Mouse (Mus musculus) left cerebral cortex, postnatal 10 days (tissue): Measurements from ENCODE around the gene Trpv2. TPM values are rescaled to one million over a fixed set of nuclear protein-coding genes. Genes with fewer than 3 reads are reported as not detected.

Experiments
- DNase-seq, 2 experiments: peaks; one replicate each; pipeline ENCODE4 v3.0.0; 2021 to 2022; ENCODE audit warnings: low spot score in 2 of 2, mixed read lengths in 1 of 2; ENCODE audit errors: extremely low spot score in 1 of 2
- intact Hi-C: fragments of 180-260 bp; cut with DNase I; formaldehyde crosslinking; loops from one replicate; pipeline ENCODE4 v1.15.1; 2025
- total RNA-seq, 2 experiments: library from RNA; stranded (reverse); gene quantifications; 2 replicates each; pipeline ENCODE4 v1.2.3; 2021

The Trpv2 gene
- total RNA-seq, 2 experiments from 2014 or later, result 27.8 to 30.0 TPM

- intact Hi-C loops, result no loop called here
- DNase-seq, result no peak
These were observed 19.3 kb upstream of the Trpv2 start for GRCm38 (mm10) chr11:62554934-62555517.

GRCm38 (mm10) chr11:62555896-62556412 is 18.3 kb upstream of the Trpv2 start:
- DNase-seq, result no peak
- intact Hi-C loops, result no loop called here

- DNase-seq, result no peak
- intact Hi-C loops, result no loop called here
These were observed 17.1 kb upstream of the Trpv2 start for GRCm38 (mm10) chr11:62557205-62557604.

- intact Hi-C loops, result no loop called here
- DNase-seq, result no peak
These were observed 16.1 kb upstream of the Trpv2 start for GRCm38 (mm10) chr11:62558152-62558551.

GRCm38 (mm10) chr11:62558961-62559646 is 15.2 kb upstream of the Trpv2 start:
- intact Hi-C loops, result no loop called here
- DNase-seq, result peak in 1 of 2 experiments; percentile 52

- intact Hi-C loops, result no loop called here
- DNase-seq, result peak in 1 of 2 experiments; percentile 46
These were observed 13.7 kb upstream of the Trpv2 start for GRCm38 (mm10) chr11:62560463-62561016.

GRCm38 (mm10) chr11:62563590-62563989 is 10.7 kb upstream of the Trpv2 start:
- DNase-seq, result no peak
- intact Hi-C loops, result no loop called here

- no peak for DNase-seq
- intact Hi-C loops, result no loop called here
These were observed 8.5 kb upstream of the Trpv2 start for GRCm38 (mm10) chr11:62565747-62566146.

- DNase-seq, result no peak
- intact Hi-C loops, result no loop called here
These were observed 8.1 kb upstream of the Trpv2 start for GRCm38 (mm10) chr11:62566211-62566610.

- intact Hi-C loops, result no loop called here
- DNase-seq, result no peak
These were observed 6.0 kb upstream of the Trpv2 start for GRCm38 (mm10) chr11:62568300-62568699.

GRCm38 (mm10) chr11:62574703-62575085 is 408 bp downstream of the Trpv2 start:
- no peak for DNase-seq
- intact Hi-C loops, result no loop called here

GRCm38 (mm10) chr11:62575297-62575658 is 992 bp downstream of the Trpv2 start:
- intact Hi-C loops, result no loop called here
- peak; percentile 87 to 88 for DNase-seq

GRCm38 (mm10) chr11:62575659-62576438 is 1.6 kb downstream of the Trpv2 start:
- DNase-seq, result peak; percentile 47 to 77
- intact Hi-C loops, result no loop called here

GRCm38 (mm10) chr11:62576530-62577152 is 2.4 kb downstream of the Trpv2 start:
- peak in 1 of 2 experiments; percentile 40 for DNase-seq
- intact Hi-C loops, result no loop called here

- no peak for DNase-seq
- intact Hi-C loops, result no loop called here
These were observed 8.7 kb downstream of the Trpv2 start for GRCm38 (mm10) chr11:62583031-62583430.

GRCm38 (mm10) chr11:62584671-62585206 is 10.5 kb downstream of the Trpv2 start:
- no peak for DNase-seq
- intact Hi-C loops, result no loop called here

- no peak for DNase-seq
- intact Hi-C loops, result no loop called here
These were observed 12.7 kb downstream of the Trpv2 start for GRCm38 (mm10) chr11:62587034-62587433.

GRCm38 (mm10) chr11:62589391-62589790 is 15.1 kb downstream of the Trpv2 start:
- intact Hi-C loops, result no loop called here
- no peak for DNase-seq

- intact Hi-C loops, result no loop called here
These were observed 16.7 kb downstream of the Trpv2 start for GRCm38 (mm10) chr11:62591026-62591425.

More at GRCm38 (mm10) chr11:62591026-62591425, 16.7 kb downstream of the Trpv2 start:
- DNase-seq, result no peak
